Mouse (Mus musculus): ENCODE measurements at regions not wholly inside any gene's neighbourhood (a gene's known extent, or its start where the extent isn't known, plus 50 kb on each side); places are given as distances from the start of the nearest gene placed in this dataset.

- Histone ChIP-seq H3K27ac (ENCODE audit: insufficient read depth, low read length) (no peak overlapping the region), H3K4me3 (ENCODE audit: insufficient read depth, low read length) (no peak overlapping the region), H3K4me1 (ENCODE audit: control insufficient read depth, insufficient read depth, low read length) (no peaks in the 10 kb centered on the region)
- no peak for TF ChIP-seq CTCF (IDR thresholded peaks at IDR 0.05; ENCODE audit: borderline replicate concordance, insufficient read depth, low read length)
- TF ChIP-seq POLR2A (IDR thresholded peaks at IDR 0.05; ENCODE audit: low read depth, low read length), result no peak
These were observed 267.7 kb upstream of the Acvr2a start for GRCm38 (mm10) chr2:48546194-48546593.

- Histone ChIP-seq H3K4me3 (ENCODE audit: insufficient read depth, low read length) (no peak overlapping the region), H3K4me1 (ENCODE audit: control insufficient read depth, insufficient read depth, low read length) (no peaks in the 10 kb centered on the region), H3K27ac (ENCODE audit: insufficient read depth, low read length) (no peak overlapping the region)
- TF ChIP-seq POLR2A (IDR thresholded peaks at IDR 0.05; ENCODE audit: low read depth, low read length) (no peak), CTCF (IDR thresholded peaks at IDR 0.05; ENCODE audit: borderline replicate concordance, insufficient read depth, low read length) (no peak)
These were observed 257.3 kb upstream of the Acvr2a start for GRCm38 (mm10) chr2:48556600-48556999.

- Histone ChIP-seq H3K4me3 (ENCODE audit: insufficient read depth, low read length) (no peak overlapping the region), H3K4me1 (ENCODE audit: control insufficient read depth, insufficient read depth, low read length) (no peaks in the 10 kb centered on the region), H3K27ac (ENCODE audit: insufficient read depth, low read length) (no peak overlapping the region)
- TF ChIP-seq POLR2A (IDR thresholded peaks at IDR 0.05; ENCODE audit: low read depth, low read length), result no peak
- no peak for TF ChIP-seq CTCF (IDR thresholded peaks at IDR 0.05; ENCODE audit: borderline replicate concordance, insufficient read depth, low read length)
These were observed 256.8 kb upstream of the Acvr2a start for GRCm38 (mm10) chr2:48557123-48557522.

GRCm38 (mm10) chr2:48558641-48559040 lies 255.3 kb upstream of the Acvr2a start:
- H3K27ac ChIP-seq (ENCODE audit: insufficient read depth, low read length), result no peak overlapping the region
- no peaks in the 10 kb centered on the region for H3K4me1 ChIP-seq (ENCODE audit: control insufficient read depth, insufficient read depth, low read length)
- no peak overlapping the region for H3K4me3 ChIP-seq (ENCODE audit: insufficient read depth, low read length)
- TF ChIP-seq POLR2A (IDR thresholded peaks at IDR 0.05; ENCODE audit: low read depth, low read length) (no peak), CTCF (IDR thresholded peaks at IDR 0.05; ENCODE audit: borderline replicate concordance, insufficient read depth, low read length) (no peak)

- no peak overlapping the region for H3K4me3 ChIP-seq (ENCODE audit: insufficient read depth, low read length)
- TF ChIP-seq POLR2A (IDR thresholded peaks at IDR 0.05; ENCODE audit: low read depth, low read length) (no peak), CTCF (IDR thresholded peaks at IDR 0.05; ENCODE audit: borderline replicate concordance, insufficient read depth, low read length) (no peak)
- H3K27ac ChIP-seq (ENCODE audit: insufficient read depth, low read length), result no peak overlapping the region
- no peaks in the 10 kb centered on the region for H3K4me1 ChIP-seq (ENCODE audit: control insufficient read depth, insufficient read depth, low read length)
These were observed 250.3 kb upstream of the Acvr2a start for GRCm38 (mm10) chr2:48563636-48564035.

GRCm38 (mm10) chr2:48564170-48564569 lies 249.7 kb upstream of the Acvr2a start:
- Histone ChIP-seq H3K4me3 (ENCODE audit: insufficient read depth, low read length) (no peak overlapping the region), H3K27ac (ENCODE audit: insufficient read depth, low read length) (no peak overlapping the region), H3K4me1 (ENCODE audit: control insufficient read depth, insufficient read depth, low read length) (no peaks in the 10 kb centered on the region)
- TF ChIP-seq CTCF (IDR thresholded peaks at IDR 0.05; ENCODE audit: borderline replicate concordance, insufficient read depth, low read length) (no peak), POLR2A (IDR thresholded peaks at IDR 0.05; ENCODE audit: low read depth, low read length) (no peak)

GRCm38 (mm10) chr2:48567871-48568270 lies 246.0 kb upstream of the Acvr2a start:
- TF ChIP-seq POLR2A (IDR thresholded peaks at IDR 0.05; ENCODE audit: low read depth, low read length) (no peak), CTCF (IDR thresholded peaks at IDR 0.05; ENCODE audit: borderline replicate concordance, insufficient read depth, low read length) (no peak)
- H3K27ac ChIP-seq (ENCODE audit: insufficient read depth, low read length), result no peak overlapping the region
- H3K4me3 ChIP-seq (ENCODE audit: insufficient read depth, low read length), result no peak overlapping the region
- no peaks in the 10 kb centered on the region for H3K4me1 ChIP-seq (ENCODE audit: control insufficient read depth, insufficient read depth, low read length)

- no peak for TF ChIP-seq CTCF (IDR thresholded peaks at IDR 0.05; ENCODE audit: borderline replicate concordance, insufficient read depth, low read length)
- TF ChIP-seq POLR2A (IDR thresholded peaks at IDR 0.05; ENCODE audit: low read depth, low read length), result no peak
- H3K27ac ChIP-seq (ENCODE audit: insufficient read depth, low read length), result no peak overlapping the region
- no peak overlapping the region for H3K4me3 ChIP-seq (ENCODE audit: insufficient read depth, low read length)
- H3K4me1 ChIP-seq (ENCODE audit: control insufficient read depth, insufficient read depth, low read length), result no peaks in the 10 kb centered on the region
These were observed 227.6 kb upstream of the Acvr2a start for GRCm38 (mm10) chr2:48586162-48586830.

- Histone ChIP-seq H3K27ac (ENCODE audit: insufficient read depth, low read length) (no peak overlapping the region), H3K4me1 (ENCODE audit: control insufficient read depth, insufficient read depth, low read length) (no peaks in the 10 kb centered on the region), H3K4me3 (ENCODE audit: insufficient read depth, low read length) (no peak overlapping the region)
- TF ChIP-seq CTCF (IDR thresholded peaks at IDR 0.05; ENCODE audit: borderline replicate concordance, insufficient read depth, low read length), result no peak
- TF ChIP-seq POLR2A (IDR thresholded peaks at IDR 0.05; ENCODE audit: low read depth, low read length), result no peak
These were observed 227.1 kb upstream of the Acvr2a start for GRCm38 (mm10) chr2:48586831-48587169.

GRCm38 (mm10) chr2:48589709-48590108 lies 224.2 kb upstream of the Acvr2a start:
- no peak overlapping the region for H3K4me3 ChIP-seq (ENCODE audit: insufficient read depth, low read length)
- TF ChIP-seq CTCF (IDR thresholded peaks at IDR 0.05; ENCODE audit: borderline replicate concordance, insufficient read depth, low read length) (no peak), POLR2A (IDR thresholded peaks at IDR 0.05; ENCODE audit: low read depth, low read length) (no peak)
- no peaks in the 10 kb centered on the region for H3K4me1 ChIP-seq (ENCODE audit: control insufficient read depth, insufficient read depth, low read length)
- no peak overlapping the region for H3K27ac ChIP-seq (ENCODE audit: insufficient read depth, low read length)

All from embryonic fibroblast, embryonic 13.5 days (primary cell).